Mouse (Mus musculus): ENCODE results near the gene Clns1a. TPM values are rescaled to one million over a fixed set of nuclear protein-coding genes. Genes with fewer than 3 reads are reported as not detected.

The Clns1a gene
- total RNA-seq (2021) = 10 to 100 TPM; 78.8 to 84.4 TPM

- intact Hi-C loops (cut with DNase I) = loop anchor here (5.0 kb wide), 1 partner anchor 119 kb away; the partner anchor contains the start of genes Aamdc and Rsf1
- DNase-seq (ENCODE audit: low spot score in 2 of 2) = peak; percentile 92 to 93
These were observed at the start of gene Clns1a for GRCm38 (mm10) chr7:97696506-97697254. TSS of gene Clns1a (plus strand) at chr7:97696634.

- intact Hi-C loops (cut with DNase I) = no loop called here
- DNase-seq (ENCODE audit: low spot score in 2 of 2) = no peak
These were observed 48.8 kb upstream of the Clns1a start for GRCm38 (mm10) chr7:97647656-97648055.

- no peak for DNase-seq (ENCODE audit: low spot score in 2 of 2)
- intact Hi-C loops (cut with DNase I) = no loop called here
These were observed 45.7 kb upstream of the Clns1a start for GRCm38 (mm10) chr7:97650729-97651128.

- intact Hi-C loops (cut with DNase I) = no loop called here
- DNase-seq (ENCODE audit: low spot score in 2 of 2) = no peak
These were observed 40.3 kb upstream of the Clns1a start for GRCm38 (mm10) chr7:97656144-97656543.

GRCm38 (mm10) chr7:97661634-97662033, 34.8 kb upstream of the Clns1a start:
- intact Hi-C loops (cut with DNase I) = no loop called here
- DNase-seq (ENCODE audit: low spot score in 2 of 2) = no peak

GRCm38 (mm10) chr7:97679239-97679638, 17.2 kb upstream of the Clns1a start:
- intact Hi-C loops (cut with DNase I) = loop anchor here (10.0 kb wide), 1 partner anchor 254 kb away; no protein-coding TSS in a partner anchor
- no peak for DNase-seq (ENCODE audit: low spot score in 2 of 2)

- intact Hi-C loops (cut with DNase I) = loop anchor here (10.0 kb wide), 1 partner anchor 173 kb away; no protein-coding TSS in a partner anchor
- no peak for DNase-seq (ENCODE audit: low spot score in 2 of 2)
These were observed 8.6 kb upstream of the Clns1a start for GRCm38 (mm10) chr7:97687831-97688230.

- intact Hi-C loops (cut with DNase I) = loop anchor here (5.0 kb wide), 1 partner anchor 118 kb away; the partner anchor contains the start of genes Aamdc and Rsf1
These were observed 993 bp upstream of the Clns1a start for GRCm38 (mm10) chr7:97695441-97695840.

GRCm38 (mm10) chr7:97696133-97696505, 315 bp upstream of the Clns1a start:
- intact Hi-C loops (cut with DNase I) = loop anchor here (5.0 kb wide), 1 partner anchor 119 kb away; the partner anchor contains the start of genes Aamdc and Rsf1
- DNase-seq (ENCODE audit: low spot score in 2 of 2) = no peak

More at GRCm38 (mm10) chr7:97695441-97695840, 993 bp upstream of the Clns1a start:
- DNase-seq (ENCODE audit: low spot score in 2 of 2) = no peak

- DNase-seq (ENCODE audit: low spot score in 2 of 2) = no peak
- intact Hi-C loops (cut with DNase I) = no loop called here
These were observed 3.7 kb downstream of the Clns1a start for GRCm38 (mm10) chr7:97700173-97700572.

- intact Hi-C loops (cut with DNase I) = no loop called here
- no peak for DNase-seq (ENCODE audit: low spot score in 2 of 2)
These were observed 4.7 kb downstream of the Clns1a start for GRCm38 (mm10) chr7:97701106-97701505.

GRCm38 (mm10) chr7:97707123-97707522, 10.7 kb downstream of the Clns1a start:
- intact Hi-C loops (cut with DNase I) = no loop called here
- DNase-seq (ENCODE audit: low spot score in 2 of 2) = no peak

- intact Hi-C loops (cut with DNase I) = no loop called here
- DNase-seq (ENCODE audit: low spot score in 2 of 2) = no peak
These were observed 11.4 kb downstream of the Clns1a start for GRCm38 (mm10) chr7:97707809-97708208.

- DNase-seq (ENCODE audit: low spot score in 2 of 2) = peak; percentile 23 to 33
- intact Hi-C loops (cut with DNase I) = no loop called here
These were observed 12.8 kb downstream of the Clns1a start for GRCm38 (mm10) chr7:97709204-97709603.

GRCm38 (mm10) chr7:97714651-97715050, 18.2 kb downstream of the Clns1a start:
- DNase-seq (ENCODE audit: low spot score in 2 of 2) = no peak
- intact Hi-C loops (cut with DNase I) = no loop called here

GRCm38 (mm10) chr7:97717326-97717725, 20.9 kb downstream of the Clns1a start:
- DNase-seq (ENCODE audit: low spot score in 2 of 2) = no peak
- intact Hi-C loops (cut with DNase I) = no loop called here

- intact Hi-C loops (cut with DNase I) = no loop called here
- no peak for DNase-seq (ENCODE audit: low spot score in 2 of 2)
These were observed 22.6 kb downstream of the Clns1a start for GRCm38 (mm10) chr7:97719078-97719477.

GRCm38 (mm10) chr7:97720109-97720508, 23.7 kb downstream of the Clns1a start:
- intact Hi-C loops (cut with DNase I) = no loop called here
- no peak for DNase-seq (ENCODE audit: low spot score in 2 of 2)

- intact Hi-C loops (cut with DNase I) = no loop called here
- DNase-seq (ENCODE audit: low spot score in 2 of 2) = no peak
These were observed 26.0 kb downstream of the Clns1a start for GRCm38 (mm10) chr7:97722278-97722918.

GRCm38 (mm10) chr7:97723646-97724538, 27.5 kb downstream of the Clns1a start:
- intact Hi-C loops (cut with DNase I) = no loop called here
- DNase-seq (ENCODE audit: low spot score in 2 of 2) = no peak
